Mouse (Mus musculus) midbrain, embryonic 16.5 days (tissue): ENCODE measurements around the gene Ovol2. TPM values are rescaled to one million over a fixed set of nuclear protein-coding genes. Genes with fewer than 3 reads are reported as not detected.

Experiments
- ATAC-seq: fragments of 200-750 bp; cut with Nextera tagmentation; 2 replicates; pipeline ENCODE4 v1.8.0; 2017; ENCODE audit warnings: moderate TSS enrichment
- H3K27ac ChIP-seq: fragments of 300-500 bp; sonication (generic); 2 replicates; pipeline ENCODE4 v1.5.1; 2014; ENCODE audit warnings: mild to moderate bottlenecking, low read length, mixed read lengths
- H3K27me3 ChIP-seq: fragments of 300-500 bp; sonication (generic); 2 replicates; pipeline ENCODE4 v1.6.1; 2014; ENCODE audit warnings: low read depth, low read length, mixed read lengths; ENCODE audit not compliant: control insufficient read depth, insufficient read depth
- H3K36me3 ChIP-seq: fragments of 300-500 bp; sonication (generic); 2 replicates; pipeline ENCODE4 v1.6.1; 2014; ENCODE audit warnings: mild to moderate bottlenecking, low read length, moderate library complexity, mixed read lengths; ENCODE audit not compliant: control insufficient read depth, insufficient read depth
- H3K4me1 ChIP-seq: fragments of 300-500 bp; sonication (generic); 2 replicates; pipeline ENCODE4 v1.6.1; 2014; ENCODE audit warnings: mild to moderate bottlenecking, low read length, mixed read lengths; ENCODE audit not compliant: control insufficient read depth, insufficient read depth
- H3K4me2 ChIP-seq: fragments of 300-500 bp; sonication (generic); 2 replicates; pipeline ENCODE4 v1.6.1; 2014; ENCODE audit warnings: mild to moderate bottlenecking, low read length, mixed read lengths
- H3K4me3 ChIP-seq: fragments of 300-500 bp; sonication (generic); 2 replicates; pipeline ENCODE4 v1.5.1; 2014; ENCODE audit warnings: low read depth, mild to moderate bottlenecking, low read length, moderate library complexity, mixed read lengths
- H3K9ac ChIP-seq: fragments of 300-500 bp; sonication (generic); 2 replicates; pipeline ENCODE4 v1.6.1; 2014; ENCODE audit warnings: low read depth, low read length, mixed read lengths
- H3K9me3 ChIP-seq: fragments of 300-500 bp; sonication (generic); replicated peaks from 2 replicates; pipeline ENCODE4 v1.6.1; 2014; ENCODE audit warnings: mild to moderate bottlenecking, low read length, mixed read lengths; ENCODE audit not compliant: control insufficient read depth, poor library complexity, severe bottlenecking
- WGBS: fragments of 180-500 bp; shearing (Covaris S2); extraction: QIAGEN DNeasy Blood & Tissue Kit; methylation state at CpG from one replicate; pipeline ENCODE4 v1.1.7; 2014; 5-methylcytosine and 5-hydroxymethylcytosine counted together
- polyA plus RNA-seq: library from polyadenylated mRNA; unstranded; fragments of >200 nt; fragmentation: Nextera tagmentation; extraction: Ambion mirVana; gene quantifications from 2 replicates; pipeline ENCODE4 v1.2.1, GENCODE M21; 2015

Ovol2 gene
- polyA plus RNA-seq, 1 experiment from 2014 or later, result not detected

- WGBS, result 61% methylated on average over 5 of the region's 5 CpGs
- no peaks in the 10 kb centered on the region for H3K9me3 ChIP-seq
- no peaks in the 10 kb centered on the region for H3K27me3 ChIP-seq
These were observed 64.8 kb downstream of the Ovol2 start for GRCm38 (mm10) chr2:144267004-144267730.

DNA sequence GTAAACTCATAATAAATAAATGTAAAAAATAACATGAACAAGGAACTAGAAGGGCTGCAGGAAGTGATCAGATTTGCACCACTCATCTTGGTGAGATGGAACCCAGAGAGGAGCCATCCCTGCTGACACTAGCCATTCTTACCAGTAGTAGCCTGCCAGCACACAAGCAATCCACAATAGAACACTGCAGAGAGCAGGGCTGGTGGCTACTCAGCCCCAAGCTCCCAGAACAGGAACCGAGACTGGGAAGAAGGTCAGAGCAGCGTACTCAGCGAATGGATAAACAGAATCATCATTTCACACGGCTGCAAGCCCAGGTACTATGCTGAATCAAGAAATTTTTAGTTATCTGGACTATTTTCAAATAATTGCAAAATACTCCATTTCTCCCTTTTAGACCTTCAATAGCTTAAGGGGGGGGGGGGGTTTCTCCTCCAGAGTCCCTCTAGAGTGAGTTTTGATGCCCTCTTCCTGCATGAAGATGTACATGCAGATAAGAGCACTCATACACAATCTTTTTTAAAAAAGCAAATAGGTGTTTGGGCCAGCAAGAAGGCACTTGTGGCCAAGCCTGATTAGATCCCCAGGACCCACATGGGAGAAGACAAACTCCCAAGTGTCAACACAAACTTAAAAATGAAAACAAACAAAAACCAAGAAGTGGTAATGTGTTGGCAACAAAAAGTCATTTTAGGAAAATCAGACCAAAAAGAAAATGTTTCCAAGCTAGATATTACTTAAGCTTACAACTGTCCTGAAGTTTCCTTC, 65.8 kb downstream of the Ovol2 start:
- Histone ChIP-seq H3K4me2 (no peak overlapping the region), H3K36me3 (no peaks in the 10 kb centered on the region), H3K4me3 (no peak overlapping the region), H3K27me3 (no peaks in the 10 kb centered on the region), H3K9ac (no peak overlapping the region), H3K4me1 (peaks cover 29% of the 10 kb centered on the region), H3K9me3 (no peaks in the 10 kb centered on the region), H3K27ac (no peak overlapping the region)
- no peak for ATAC-seq
- WGBS, result 59% methylated on average over 4 of the region's 4 CpGs

More at GRCm38 (mm10) chr2:144267004-144267730, 64.8 kb downstream of the Ovol2 start:
- Histone ChIP-seq H3K4me3 (no peak overlapping the region), H3K27ac (no peak overlapping the region), H3K36me3 (no peaks in the 10 kb centered on the region), H3K4me1 (peaks cover 32% of the 10 kb centered on the region), H3K4me2 (no peak overlapping the region), H3K9ac (no peak overlapping the region)
- ATAC-seq, result no peak

DNA sequence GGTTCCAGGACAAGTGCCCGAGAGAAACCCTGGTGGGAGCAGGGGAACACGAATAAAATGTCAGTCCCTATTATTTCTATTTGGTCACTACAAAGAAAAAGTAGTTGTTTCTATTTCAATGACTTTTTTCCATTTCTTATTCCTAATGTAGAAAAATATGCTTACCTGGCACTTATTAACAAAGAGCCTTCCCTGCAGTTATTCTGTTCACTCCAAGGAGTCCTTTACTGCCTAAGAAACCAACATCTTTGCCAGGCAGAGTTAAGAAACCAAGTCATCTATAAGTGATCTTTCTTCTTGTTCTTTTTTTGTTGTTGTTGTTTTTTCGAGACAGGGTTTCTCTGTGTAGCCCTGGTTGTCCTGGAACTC, 66.8 kb downstream of the Ovol2 start:
- no peaks in the 10 kb centered on the region for H3K9me3 ChIP-seq
- H3K4me3 ChIP-seq, result no peak overlapping the region
- peaks cover 28% of the 10 kb centered on the region for H3K4me1 ChIP-seq
- no peak overlapping the region for H3K27ac ChIP-seq
- H3K27me3 ChIP-seq, result no peaks in the 10 kb centered on the region
- H3K9ac ChIP-seq, result no peak overlapping the region
- H3K4me2 ChIP-seq, result no peak overlapping the region
- H3K36me3 ChIP-seq, result no peaks in the 10 kb centered on the region
- 75% methylated on average over 3 of the region's 3 CpGs for WGBS
- ATAC-seq, result no peak

DNA sequence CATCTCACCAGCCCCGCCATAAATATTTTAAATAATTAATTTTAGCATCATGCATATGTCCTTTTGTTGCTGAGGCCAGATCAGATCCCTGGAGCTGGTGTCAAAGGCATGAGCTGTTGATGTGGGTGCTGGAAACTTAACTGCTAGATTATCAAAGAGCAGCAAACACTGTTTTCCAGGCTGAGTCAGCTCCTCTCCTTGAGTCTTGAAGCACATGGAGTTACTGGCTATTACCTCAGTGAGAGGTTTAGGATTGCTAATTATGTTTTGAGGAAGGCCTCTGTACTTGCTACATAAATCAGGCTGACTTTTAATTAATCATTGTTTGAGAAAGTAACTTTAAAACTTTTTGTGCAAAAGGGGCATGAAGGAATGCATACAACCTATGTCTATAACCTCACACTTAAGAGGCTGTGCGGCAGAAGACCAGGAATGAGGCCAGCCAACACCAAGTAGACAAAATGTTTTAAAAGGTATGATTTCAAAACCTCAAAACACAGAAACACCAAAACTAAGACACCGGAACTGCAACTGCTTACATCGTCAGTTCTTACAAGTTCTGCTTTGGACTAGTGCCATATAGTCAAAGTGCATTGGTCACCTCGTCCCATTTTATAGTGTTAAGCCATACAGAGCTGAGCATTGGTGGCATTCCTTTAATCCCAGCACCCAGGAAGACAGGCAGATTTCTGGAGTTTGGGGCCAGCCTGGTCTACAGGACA, 67.4 kb downstream of the Ovol2 start:
- Histone ChIP-seq H3K36me3 (no peaks in the 10 kb centered on the region), H3K9ac (no peak overlapping the region), H3K4me3 (no peak overlapping the region), H3K9me3 (no peaks in the 10 kb centered on the region), H3K27me3 (no peaks in the 10 kb centered on the region), H3K27ac (no peak overlapping the region), H3K4me1 (peaks cover 26% of the 10 kb centered on the region), H3K4me2 (no peak overlapping the region)
- 83% methylated on average over 5 of the region's 5 CpGs for WGBS
- no peak for ATAC-seq

DNA sequence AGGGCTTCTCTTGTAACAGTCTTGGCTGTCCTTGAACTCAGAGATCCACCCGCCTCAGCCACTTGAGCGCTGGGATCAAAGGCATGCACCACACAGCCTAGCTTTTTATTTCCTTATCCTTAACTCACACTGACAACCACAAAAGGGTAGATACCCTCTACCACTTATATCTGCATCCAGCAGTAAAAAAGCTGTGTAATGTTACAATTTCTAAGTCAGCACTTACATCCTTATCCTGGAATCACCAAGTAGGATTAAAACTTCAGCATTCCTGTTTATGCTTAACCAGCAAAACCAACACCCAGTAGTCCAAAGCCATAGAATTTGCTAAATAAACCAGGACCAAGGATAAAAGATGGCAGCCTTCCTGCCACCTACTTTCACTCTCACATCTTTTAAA, 69.1 kb downstream of the Ovol2 start:
- WGBS, result 93% methylated on average over 2 of the region's 2 CpGs
- H3K27me3 ChIP-seq, result no peaks in the 10 kb centered on the region
- peaks cover 9% of the 10 kb centered on the region; the same call in 1 of the 2 replicates for H3K36me3 ChIP-seq
- no peak overlapping the region for H3K4me2 ChIP-seq
- no peak overlapping the region for H3K9ac ChIP-seq
- H3K4me1 ChIP-seq, result peaks cover 9% of the 10 kb centered on the region
- H3K9me3 ChIP-seq, result no peaks in the 10 kb centered on the region
- H3K4me3 ChIP-seq, result no peak overlapping the region
- H3K27ac ChIP-seq, result no peak overlapping the region
- ATAC-seq, result no peak

Other genes starting within 250 kb of the Ovol2 start
- gene Mgme1, start 61.5 kb downstream of the Ovol2 start, polyA plus RNA-seq, result 10.2 and 11.9 TPM in 2 replicates
- 63.9 and 66.7 TPM in 2 replicates for gene Snx5, start 61.2 kb downstream of the Ovol2 start, polyA plus RNA-seq
- gene Kat14, start 36.8 kb upstream of the Ovol2 start, polyA plus RNA-seq, result 26.4 and 26.9 TPM in 2 replicates
- 3.3 TPM in 1 of 2 replicates, not detected in the other for gene Pet117, start 36.9 kb upstream of the Ovol2 start, polyA plus RNA-seq
- 18.3 and 20.4 TPM in 2 replicates for gene Dzank1, start 195.3 kb upstream of the Ovol2 start, polyA plus RNA-seq
- 24.3 and 26.4 TPM in 2 replicates for gene Polr3f, start 195.6 kb upstream of the Ovol2 start, polyA plus RNA-seq
- 57.7 and 59.0 TPM in 2 replicates for gene Rbbp9, start 218.7 kb upstream of the Ovol2 start, polyA plus RNA-seq
- 61.7 and 62.6 TPM in 2 replicates for gene Sec23b, start 224.1 kb upstream of the Ovol2 start, polyA plus RNA-seq